Mouse (Mus musculus): Measurements from ENCODE around the gene Rin1.
A peak's percentile ranks its signal among the peaks of the same experiment; 100 is the strongest.
"Not testable (repeated sequence)": the region's sequence is repeated elsewhere in the genome, so short reads cannot be mapped to it uniquely, and the experiment has no call there.

The Rin1 gene

GRCm38 (mm10) chr19:5050047-5050905 lies at the start of gene Rin1:
Gene Rin1 (plus strand): TSS chr19:5050481.
- DNase-seq (ENCODE audit: low spot score): peak; percentile 77

- DNase-seq (ENCODE audit: low spot score): peak; percentile 86
Measured at GRCm38 (mm10) chr19:5001666-5002406, 48.4 kb upstream of the Rin1 start.

- DNase-seq (ENCODE audit: low spot score): not testable (repeated sequence)
Measured at GRCm38 (mm10) chr19:5003644-5004043, 46.6 kb upstream of the Rin1 start.

GRCm38 (mm10) chr19:5004925-5005324 lies 45.4 kb upstream of the Rin1 start:
- DNase-seq (ENCODE audit: low spot score): peak; percentile 34

GRCm38 (mm10) chr19:5013138-5013537 lies 37.1 kb upstream of the Rin1 start:
- DNase-seq (ENCODE audit: low spot score): no peak

- DNase-seq (ENCODE audit: low spot score): peak; percentile 70
Measured at GRCm38 (mm10) chr19:5014961-5015398, 35.3 kb upstream of the Rin1 start.

GRCm38 (mm10) chr19:5016221-5016742 lies 34.0 kb upstream of the Rin1 start:
- DNase-seq (ENCODE audit: low spot score): peak; percentile 61

- DNase-seq (ENCODE audit: low spot score): peak; percentile 81
Measured at GRCm38 (mm10) chr19:5016782-5017181, 33.5 kb upstream of the Rin1 start.

GRCm38 (mm10) chr19:5017611-5018010 lies 32.7 kb upstream of the Rin1 start:
- no peak for DNase-seq (ENCODE audit: low spot score)

- DNase-seq (ENCODE audit: low spot score): no peak
Measured at GRCm38 (mm10) chr19:5018191-5018590, 32.1 kb upstream of the Rin1 start.

GRCm38 (mm10) chr19:5021416-5021815 lies 28.9 kb upstream of the Rin1 start:
- DNase-seq (ENCODE audit: low spot score): no peak

GRCm38 (mm10) chr19:5023621-5024479 lies 26.4 kb upstream of the Rin1 start, which contains the start of gene Slc29a2:
Gene Slc29a2 (plus strand): TSS chr19:5023860.
- DNase-seq (ENCODE audit: low spot score): peak; percentile 87

- no peak for DNase-seq (ENCODE audit: low spot score)
Measured at GRCm38 (mm10) chr19:5026111-5026510, 24.2 kb upstream of the Rin1 start.

- no peak for DNase-seq (ENCODE audit: low spot score)
Measured at GRCm38 (mm10) chr19:5032686-5033085, 17.6 kb upstream of the Rin1 start.

GRCm38 (mm10) chr19:5036577-5036976 lies 13.7 kb upstream of the Rin1 start:
- no peak for DNase-seq (ENCODE audit: low spot score)

GRCm38 (mm10) chr19:5037678-5038571 lies 12.4 kb upstream of the Rin1 start:
- peak; percentile 40 for DNase-seq (ENCODE audit: low spot score)

GRCm38 (mm10) chr19:5038709-5039156 lies 11.5 kb upstream of the Rin1 start, which contains the start of the genes B4gat1 and AC124502.3:
Gene B4gat1 (plus strand): TSS chr19:5038826.
Gene AC124502.3 (plus strand): TSS chr19:5038891.
- DNase-seq (ENCODE audit: low spot score): peak; percentile 91

- DNase-seq (ENCODE audit: low spot score): no peak
Measured at GRCm38 (mm10) chr19:5039301-5040114, 10.8 kb upstream of the Rin1 start.

GRCm38 (mm10) chr19:5040862-5041523 lies 9.3 kb upstream of the Rin1 start, which contains the start of gene Brms1:
Gene Brms1 (plus strand): TSS chr19:5041354.
- DNase-seq (ENCODE audit: low spot score): peak; percentile 95

Data from adipocyte (in vitro differentiated cells).